Mouse (Mus musculus) frontal cortex, postnatal 25 days (tissue): ENCODE measurements around the gene Rnf216.
A peak's percentile ranks its signal among the peaks of the same experiment; 100 is the strongest.

Experiments used
- DNase-seq, 2 experiments: peaks; one replicate each; pipeline ENCODE4 v3.0.0; 2022; ENCODE audit warnings: low spot score in 2 of 2

The Rnf216 gene

GRCm38 (mm10) chr5:143101626-143102025 lies 11.2 kb downstream of the Rnf216 start:
- DNase-seq: no peak

- no peak for DNase-seq
These were observed 17.5 kb downstream of the Rnf216 start for GRCm38 (mm10) chr5:143095256-143095655.

- no peak for DNase-seq
These were observed 19.9 kb downstream of the Rnf216 start for GRCm38 (mm10) chr5:143092891-143093290.

- DNase-seq: no peak
These were observed 27.9 kb downstream of the Rnf216 start for GRCm38 (mm10) chr5:143084898-143085297.

GRCm38 (mm10) chr5:143079806-143080205 lies 33.0 kb downstream of the Rnf216 start:
- no peak for DNase-seq

- no peak for DNase-seq
These were observed 36.1 kb downstream of the Rnf216 start for GRCm38 (mm10) chr5:143076603-143077143.

GRCm38 (mm10) chr5:143075987-143076386 lies 36.8 kb downstream of the Rnf216 start:
- DNase-seq: no peak

GRCm38 (mm10) chr5:143069048-143069447 lies 43.7 kb downstream of the Rnf216 start:
- no peak for DNase-seq

- DNase-seq: no peak
These were observed 44.4 kb downstream of the Rnf216 start for GRCm38 (mm10) chr5:143068382-143068781.

GRCm38 (mm10) chr5:143066551-143066958 lies 46.2 kb downstream of the Rnf216 start:
- peak; percentile 44 to 55 for DNase-seq

- DNase-seq: no peak
These were observed 46.7 kb downstream of the Rnf216 start for GRCm38 (mm10) chr5:143066096-143066495.

- DNase-seq: no peak
These were observed 47.6 kb downstream of the Rnf216 start for GRCm38 (mm10) chr5:143065230-143065629.

- DNase-seq: no peak
These were observed 50.5 kb downstream of the Rnf216 start for GRCm38 (mm10) chr5:143062251-143062650.

- no peak for DNase-seq
These were observed 51.3 kb downstream of the Rnf216 start for GRCm38 (mm10) chr5:143061511-143061910.

GRCm38 (mm10) chr5:143060774-143061385 lies 51.9 kb downstream of the Rnf216 start:
- no peak for DNase-seq

- no peak for DNase-seq
These were observed 52.8 kb downstream of the Rnf216 start for GRCm38 (mm10) chr5:143059958-143060357.

- DNase-seq: no peak
These were observed 53.6 kb downstream of the Rnf216 start for GRCm38 (mm10) chr5:143059182-143059581.

GRCm38 (mm10) chr5:143058675-143059074 lies 54.1 kb downstream of the Rnf216 start:
- DNase-seq: no peak

- DNase-seq: no peak
These were observed 54.6 kb downstream of the Rnf216 start for GRCm38 (mm10) chr5:143058208-143058607.

GRCm38 (mm10) chr5:143057753-143058152 lies 55.0 kb downstream of the Rnf216 start:
- no peak for DNase-seq

- no peak for DNase-seq
These were observed 56.5 kb downstream of the Rnf216 start for GRCm38 (mm10) chr5:143056191-143056880.

GRCm38 (mm10) chr5:143055501-143056125 lies 57.2 kb downstream of the Rnf216 start:
- no peak for DNase-seq

- no peak for DNase-seq
These were observed 58.1 kb downstream of the Rnf216 start for GRCm38 (mm10) chr5:143054703-143055102.
